Mouse (Mus musculus) neural tube, embryonic 11.5 days (tissue): ENCODE measurements around the gene A530064D06Rik. TPM values are rescaled to one million over a fixed set of nuclear protein-coding genes. Genes with fewer than 3 reads are reported as not detected.
"Not testable (repeated sequence)": the region's sequence is repeated elsewhere in the genome, so short reads cannot be mapped to it uniquely, and the experiment has no call there.

Source experiments
- ATAC-seq: fragments of 200-750 bp; cut with Nextera tagmentation; 2 replicates; pipeline ENCODE4 v1.8.0; 2017; ENCODE audit warnings: moderate number of reproducible peaks, mild to moderate bottlenecking, moderate TSS enrichment, moderate library complexity; ENCODE audit not compliant: insufficient read depth, low FRiP score, low TSS enrichment
- DNase-seq: peaks from one replicate; pipeline ENCODE4 v3.0.0-alpha.2; 2015; ENCODE audit warnings: low spot score
- H3K27ac ChIP-seq: fragments of 300-500 bp; sonication (generic); 2 replicates; pipeline ENCODE4 v1.5.1; 2014; ENCODE audit warnings: low read depth, mild to moderate bottlenecking, low read length
- H3K27me3 ChIP-seq: fragments of 300-500 bp; sonication (generic); 2 replicates; pipeline ENCODE4 v1.6.1; 2014; ENCODE audit warnings: mild to moderate bottlenecking, low read length, mixed read lengths; ENCODE audit not compliant: control insufficient read depth, insufficient read depth
- H3K36me3 ChIP-seq: fragments of 300-500 bp; sonication (generic); 2 replicates; pipeline ENCODE4 v1.6.1; 2014; ENCODE audit warnings: mild to moderate bottlenecking, low read length, moderate library complexity, mixed read lengths; ENCODE audit not compliant: control insufficient read depth, insufficient read depth
- H3K4me1 ChIP-seq: fragments of 300-500 bp; sonication (generic); 2 replicates; pipeline ENCODE4 v1.6.1; 2014; ENCODE audit warnings: low read length, mixed read lengths; ENCODE audit not compliant: control insufficient read depth, insufficient read depth
- H3K4me2 ChIP-seq: fragments of 300-500 bp; sonication (generic); 2 replicates; pipeline ENCODE4 v1.6.1; 2014; ENCODE audit warnings: low read depth, mild to moderate bottlenecking, moderate library complexity
- H3K4me3 ChIP-seq: fragments of 300-500 bp; sonication (generic); 2 replicates; pipeline ENCODE4 v1.5.1; 2014; ENCODE audit warnings: low read depth, low read length
- H3K9ac ChIP-seq: fragments of 300-500 bp; sonication (generic); 2 replicates; pipeline ENCODE4 v1.6.1; 2014; ENCODE audit warnings: mild to moderate bottlenecking, low read length
- H3K9me3 ChIP-seq: fragments of 300-500 bp; sonication (generic); 2 replicates; pipeline ENCODE4 v1.6.1; 2016; ENCODE audit warnings: low read length; ENCODE audit not compliant: control insufficient read depth
- WGBS: fragments of 180-500 bp; shearing (Covaris S2); extraction: QIAGEN DNeasy Blood & Tissue Kit; methylation state at CpG from one replicate; pipeline ENCODE4 v1.1.7; 2014; 5-methylcytosine and 5-hydroxymethylcytosine counted together
- polyA plus RNA-seq: library from polyadenylated mRNA; unstranded; fragments of >200 nt; fragmentation: Nextera tagmentation; extraction: Ambion mirVana; gene quantifications from 2 replicates; pipeline ENCODE4 v1.2.1, GENCODE M21; 2014

The A530064D06Rik gene
- polyA plus RNA-seq = not detected in 2 replicates

- not testable (repeated sequence) for DNase-seq, H3K27me3 ChIP-seq, H3K4me1 ChIP-seq, H3K9ac ChIP-seq, H3K9me3 ChIP-seq, H3K4me2 ChIP-seq, H3K36me3 ChIP-seq, ATAC-seq, H3K4me3 ChIP-seq, H3K27ac ChIP-seq
- 89% methylated on average over 2 of the region's 2 CpGs for WGBS
These were observed at the start of gene A530064D06Rik for GRCm38 (mm10) chr17:48167103-48167502. Gene A530064D06Rik (minus strand): TSS chr17:48167275.

- Histone ChIP-seq H3K9me3 (no peaks in the 10 kb centered on the region), H3K4me1 (no peaks in the 10 kb centered on the region), H3K4me3 (no peak overlapping the region), H3K36me3 (no peaks in the 10 kb centered on the region), H3K4me2 (no peak overlapping the region), H3K9ac (no peak overlapping the region), H3K27ac (no peak overlapping the region), H3K27me3 (no peaks in the 10 kb centered on the region)
- 87% methylated on average over 1 of the region's 1 CpGs for WGBS
- ATAC-seq = no peak
- DNase-seq = no peak
These were observed 48.4 kb upstream of the A530064D06Rik start for GRCm38 (mm10) chr17:48215429-48215828.

GRCm38 (mm10) chr17:48213511-48213910, 46.4 kb upstream of the A530064D06Rik start:
- Histone ChIP-seq H3K4me3 (no peak overlapping the region), H3K4me1 (no peaks in the 10 kb centered on the region), H3K36me3 (no peaks in the 10 kb centered on the region), H3K27ac (no peak overlapping the region), H3K4me2 (no peak overlapping the region), H3K9me3 (no peaks in the 10 kb centered on the region), H3K9ac (no peak overlapping the region), H3K27me3 (no peaks in the 10 kb centered on the region)
- DNase-seq (no peak), ATAC-seq (no peak)
- WGBS = 80% methylated on average over 5 of the region's 5 CpGs

- Histone ChIP-seq H3K4me1 (no peaks in the 10 kb centered on the region), H3K4me3 (no peak overlapping the region), H3K27me3 (no peaks in the 10 kb centered on the region), H3K9me3 (no peaks in the 10 kb centered on the region), H3K36me3 (no peaks in the 10 kb centered on the region), H3K4me2 (no peak overlapping the region), H3K9ac (no peak overlapping the region), H3K27ac (no peak overlapping the region)
- ATAC-seq (no peak), DNase-seq (no peak)
- WGBS = 96% methylated on average over 12 of the region's 12 CpGs
These were observed 45.5 kb upstream of the A530064D06Rik start for GRCm38 (mm10) chr17:48212596-48212995.

- no peaks in the 10 kb centered on the region for H3K9me3 ChIP-seq
- H3K27ac ChIP-seq = no peak overlapping the region
- no peak overlapping the region for H3K9ac ChIP-seq
- ATAC-seq (no peak), DNase-seq (no peak)
- no peaks in the 10 kb centered on the region for H3K4me1 ChIP-seq
- H3K4me3 ChIP-seq = no peak overlapping the region
- 94% methylated on average over 12 of the region's 12 CpGs for WGBS
- H3K36me3 ChIP-seq = no peaks in the 10 kb centered on the region
- no peak overlapping the region for H3K4me2 ChIP-seq
- H3K27me3 ChIP-seq = no peaks in the 10 kb centered on the region
These were observed 36.0 kb upstream of the A530064D06Rik start for GRCm38 (mm10) chr17:48203086-48203485.

GRCm38 (mm10) chr17:48192366-48192765, 25.3 kb upstream of the A530064D06Rik start:
- 82% methylated on average over 2 of the region's 2 CpGs for WGBS
- DNase-seq (no peak), ATAC-seq (no peak)
- no peaks in the 10 kb centered on the region for H3K4me1 ChIP-seq
- H3K9me3 ChIP-seq = no peaks in the 10 kb centered on the region
- H3K4me2 ChIP-seq = no peak overlapping the region
- H3K4me3 ChIP-seq = no peak overlapping the region
- no peak overlapping the region for H3K27ac ChIP-seq
- H3K27me3 ChIP-seq = no peaks in the 10 kb centered on the region
- no peak overlapping the region for H3K9ac ChIP-seq
- H3K36me3 ChIP-seq = no peaks in the 10 kb centered on the region

GRCm38 (mm10) chr17:48185252-48185651, 18.2 kb upstream of the A530064D06Rik start:
- Histone ChIP-seq H3K9me3 (no peaks in the 10 kb centered on the region), H3K4me1 (no peaks in the 10 kb centered on the region), H3K9ac (no peak overlapping the region), H3K4me2 (no peak overlapping the region), H3K4me3 (no peak overlapping the region), H3K27me3 (no peaks in the 10 kb centered on the region), H3K36me3 (no peaks in the 10 kb centered on the region), H3K27ac (no peak overlapping the region)
- no peak for ATAC-seq
- 78% methylated on average over 5 of the region's 5 CpGs for WGBS
- DNase-seq = no peak

- no peaks in the 10 kb centered on the region for H3K27me3 ChIP-seq
- no peaks in the 10 kb centered on the region for H3K4me1 ChIP-seq
- WGBS = 65% methylated on average over 1 of the region's 1 CpGs
- H3K27ac ChIP-seq = no peak overlapping the region
- no peaks in the 10 kb centered on the region for H3K36me3 ChIP-seq
- no peak overlapping the region for H3K4me3 ChIP-seq
- no peak overlapping the region for H3K9ac ChIP-seq
- DNase-seq = no peak
- no peak overlapping the region for H3K4me2 ChIP-seq
- no peak for ATAC-seq
- H3K9me3 ChIP-seq = no peaks in the 10 kb centered on the region
These were observed 9.5 kb downstream of the A530064D06Rik start for GRCm38 (mm10) chr17:48157382-48158076.

- H3K9ac ChIP-seq = no peak within 1 kb of the TSS
- no peaks in the 10 kb centered on the region for H3K4me1 ChIP-seq
- H3K36me3 ChIP-seq = no peaks in the 10 kb centered on the region
- no peak within 1 kb of the TSS for H3K27ac ChIP-seq
- no peak within 1 kb of the TSS for H3K4me2 ChIP-seq
- no peak for ATAC-seq
- H3K4me3 ChIP-seq = no peak within 1 kb of the TSS
- WGBS = 76% methylated on average over 3 of the region's 3 CpGs
- H3K27me3 ChIP-seq = no peaks in the 10 kb centered on the region
- no peak for DNase-seq
- no peaks in the 10 kb centered on the region for H3K9me3 ChIP-seq
These were observed 21.0 kb downstream of the A530064D06Rik start, which contains the start of gene 9830107B12Rik for GRCm38 (mm10) chr17:48146120-48146519. Gene 9830107B12Rik (minus strand): TSS chr17:48146268.
